Mouse (Mus musculus) R1 (cell line): ENCODE measurements at regions not wholly inside any gene's neighbourhood (a gene's known extent, or its start where the extent isn't known, plus 50 kb on each side); places are given as distances from the start of the nearest gene placed in this dataset.
"Not testable (repeated sequence)": the region's sequence is repeated elsewhere in the genome, so short reads cannot be mapped to it uniquely, and the experiment has no call there.

ENCODE experiments used
- DNase-seq: peaks from one replicate; pipeline ENCODE4 v3.0.0-alpha.2; 2018; ENCODE audit warnings: low read depth, low spot score

DNA sequence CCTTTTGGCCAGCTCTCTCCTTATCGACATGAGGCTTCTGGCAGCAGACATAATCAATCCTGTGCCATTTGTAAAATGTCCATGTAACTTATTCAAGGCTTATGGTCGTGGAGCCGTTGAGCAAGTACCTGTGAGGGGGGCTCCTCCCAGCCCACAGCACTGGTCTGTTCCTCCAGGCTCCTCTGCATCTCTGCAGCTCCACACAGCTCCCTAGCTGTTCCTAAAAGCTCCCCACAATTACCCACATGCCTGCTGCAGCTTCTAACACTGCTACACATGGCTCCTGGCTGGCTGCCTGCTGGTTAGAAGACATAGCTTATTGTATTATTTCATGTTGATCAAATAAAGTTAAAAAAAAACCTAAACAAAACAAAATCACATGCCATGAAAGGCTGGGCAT lies 77.9 kb downstream of the Tcp10c start:
- not testable (repeated sequence) for DNase-seq

DNA sequence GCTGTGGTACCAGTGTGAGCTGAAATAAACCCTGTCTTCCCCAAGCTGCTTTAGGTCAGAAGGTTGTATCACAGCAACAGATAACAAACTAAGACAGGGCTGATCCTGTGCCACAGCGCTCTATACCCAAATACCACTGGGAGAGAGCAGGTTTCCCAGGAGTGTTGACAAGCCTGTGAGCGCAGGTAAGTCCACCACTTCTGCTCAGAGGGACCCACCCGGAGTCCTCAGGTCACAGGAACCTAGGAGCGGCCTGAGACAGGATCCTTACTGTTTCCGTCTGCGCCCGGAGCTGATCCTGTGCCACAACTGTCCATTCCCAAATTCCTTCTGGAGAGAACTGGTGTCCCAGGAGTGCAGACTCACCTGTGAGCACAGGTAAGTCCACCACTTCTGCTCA lies 79.8 kb downstream of the Tcp10c start:
- not testable (repeated sequence) for DNase-seq

DNA sequence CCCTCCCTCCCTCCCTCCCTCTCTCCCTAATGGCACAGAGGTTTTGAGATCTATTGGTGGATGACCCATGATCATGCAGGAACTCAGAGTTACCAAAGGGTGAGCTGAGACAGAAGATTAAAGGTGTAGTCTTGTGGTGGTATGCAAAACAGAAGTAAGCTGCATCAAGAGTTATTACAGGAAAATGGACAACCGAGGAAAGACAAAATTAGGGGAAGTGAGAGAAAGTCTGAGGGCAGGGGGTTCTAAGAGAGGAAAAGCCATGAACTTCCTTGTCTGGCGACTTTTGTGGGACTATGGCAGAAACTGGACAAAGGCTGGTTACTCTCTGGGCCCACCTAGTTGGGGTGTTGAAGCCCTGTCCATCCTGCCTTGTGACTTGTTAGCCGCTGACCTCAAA lies 84.4 kb downstream of the Tcp10c start:
- DNase-seq = not testable (repeated sequence)

DNA sequence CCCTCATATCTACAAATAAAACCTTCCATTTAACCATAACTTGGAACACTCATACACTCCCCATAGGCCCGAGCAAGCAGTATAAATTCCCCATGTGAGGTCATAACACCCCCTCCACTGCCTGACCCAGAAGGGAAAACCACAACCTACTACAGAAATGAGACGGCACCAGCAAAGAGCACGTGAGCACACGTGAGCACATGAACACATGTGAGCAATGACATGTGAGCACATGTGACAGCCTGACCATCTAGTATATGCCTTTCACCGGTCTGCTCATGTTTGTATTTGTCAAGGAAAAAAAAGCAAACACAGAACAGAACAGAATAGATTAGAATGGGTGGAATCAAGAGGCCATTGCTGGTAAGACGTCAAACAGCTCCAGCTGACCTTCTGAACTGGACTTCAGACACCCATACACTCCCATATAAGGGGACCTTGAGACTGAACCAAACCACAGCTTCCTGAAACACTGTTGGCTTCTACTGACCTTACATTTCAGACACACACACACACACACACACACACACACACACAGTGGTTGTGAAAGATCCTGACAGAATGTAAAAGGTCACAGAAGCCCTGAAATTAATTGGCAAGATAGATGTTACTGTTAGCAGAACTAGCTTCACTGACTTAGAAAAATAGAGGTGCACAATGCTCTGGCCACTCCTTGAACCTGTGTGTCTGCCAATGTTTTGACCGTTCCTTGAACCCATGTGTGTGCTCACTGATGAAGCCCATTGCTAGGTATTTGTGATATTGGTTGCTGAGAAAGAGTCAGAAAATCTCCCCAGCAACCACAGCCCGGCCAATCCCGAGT lies 86.5 kb downstream of the Tcp10c start:
- not testable (repeated sequence) for DNase-seq

DNA sequence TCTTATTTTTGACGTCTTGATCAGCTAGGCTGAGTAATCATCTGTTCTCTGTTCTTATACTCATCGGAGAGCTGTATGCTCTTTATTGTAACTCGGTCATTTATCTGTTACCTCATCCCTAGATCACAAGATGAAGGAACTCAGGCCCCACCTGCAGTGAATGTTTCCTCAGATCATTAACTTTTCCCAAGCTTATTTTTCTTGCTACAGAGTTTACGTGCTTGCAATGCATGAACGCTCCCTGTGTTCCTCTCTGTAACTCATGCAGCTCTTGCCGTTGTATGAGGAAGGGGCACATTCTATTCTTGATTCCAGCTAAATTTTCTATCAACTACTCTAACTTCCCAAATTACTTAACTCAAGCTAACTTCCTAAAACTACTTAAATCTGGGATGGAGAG lies 87.9 kb downstream of the Tcp10c start:
- not testable (repeated sequence) for DNase-seq

DNA sequence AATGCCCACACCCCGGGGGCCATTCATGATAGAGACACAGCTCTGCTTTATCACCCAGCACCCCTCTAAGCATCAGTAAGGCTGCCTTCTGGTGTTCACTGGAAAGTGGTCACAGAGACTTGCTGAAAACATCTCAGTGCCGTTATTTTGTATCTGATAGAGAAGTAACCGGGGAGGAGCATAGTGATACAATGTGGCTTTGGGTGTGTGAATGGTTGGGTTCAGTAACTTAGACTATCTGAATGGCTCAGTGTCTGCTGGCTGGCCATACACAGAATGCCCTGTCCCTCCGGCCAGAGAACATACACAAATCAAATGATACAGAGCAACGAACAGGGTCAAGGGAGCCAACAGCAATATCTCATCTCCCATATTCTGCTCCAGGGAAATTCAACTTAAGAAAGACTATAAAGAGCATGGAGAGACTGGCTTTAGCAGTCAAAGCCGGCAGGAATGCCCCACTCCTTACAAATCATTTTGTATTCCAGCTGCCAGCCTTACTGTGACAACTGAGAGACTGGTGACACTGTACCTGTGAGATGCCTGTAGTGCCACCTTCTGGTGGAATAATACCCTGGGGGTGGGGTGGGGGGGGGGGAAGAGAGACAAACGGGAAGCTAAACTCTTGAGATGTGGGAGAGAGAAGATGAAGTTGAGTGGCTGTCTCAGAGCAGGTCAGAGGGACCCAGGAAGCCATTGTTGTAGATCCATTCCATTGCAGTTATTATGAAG lies 102.7 kb downstream of the Tcp10c start:
- not testable (repeated sequence) for DNase-seq

DNA sequence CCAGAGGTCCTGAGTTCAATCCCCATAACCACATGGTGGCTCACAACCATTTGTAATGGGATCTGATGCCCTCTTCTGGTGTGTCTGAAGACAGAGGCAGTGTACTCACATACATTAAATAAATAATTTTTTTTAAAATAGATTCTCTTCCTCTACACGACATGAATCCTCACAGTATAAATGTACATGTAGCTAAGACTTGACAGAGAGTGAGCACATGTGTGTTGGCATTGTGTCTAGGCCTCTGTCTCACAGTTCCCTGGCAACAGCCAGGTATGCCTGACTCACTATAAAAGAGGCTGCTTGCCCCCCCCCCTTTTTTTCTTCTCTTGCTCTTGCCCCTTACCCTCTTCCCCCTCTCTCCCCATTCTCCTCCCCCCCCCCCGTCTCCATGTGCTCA lies 103.6 kb downstream of the Tcp10c start:
- not testable (repeated sequence) for DNase-seq

DNA sequence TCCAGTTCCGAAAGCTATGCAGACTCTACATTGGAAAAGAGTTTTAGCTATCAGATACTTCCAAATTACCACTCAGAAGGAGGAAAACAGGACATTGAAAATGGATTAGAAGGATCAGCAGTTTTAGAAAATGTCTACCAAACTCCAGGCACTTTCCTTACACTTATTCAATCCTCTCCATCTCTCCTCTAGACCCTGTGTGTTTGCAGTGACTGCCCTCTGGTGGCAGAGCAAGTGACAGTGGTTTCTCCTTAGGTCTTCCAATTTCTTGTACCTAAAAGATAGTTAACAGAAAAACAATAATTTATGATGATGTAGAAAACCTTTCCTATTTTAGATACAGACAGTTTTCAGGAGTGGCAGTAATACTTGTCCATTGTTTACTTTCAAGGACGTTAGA lies 104.4 kb downstream of the Tcp10c start:
- DNase-seq = not testable (repeated sequence)

DNA sequence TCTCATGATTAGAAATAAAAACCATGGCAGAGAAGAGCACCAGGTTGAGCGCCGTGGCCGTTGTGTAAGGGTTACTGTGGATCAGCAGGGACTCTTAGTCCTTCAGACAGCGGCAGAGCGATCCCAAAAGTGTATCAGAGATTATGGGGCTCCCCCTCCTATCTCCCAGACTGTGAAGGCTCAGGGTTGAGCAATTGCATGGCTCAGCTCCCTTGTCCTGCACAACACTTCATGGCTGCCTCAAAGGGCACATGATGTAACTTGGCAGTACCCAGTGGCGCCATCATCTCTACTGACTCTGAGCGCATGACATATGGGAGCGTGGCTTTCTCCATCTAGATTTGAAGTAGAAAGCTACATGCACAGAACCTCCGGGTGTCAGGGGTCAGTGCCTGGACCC lies 108.3 kb downstream of the Tcp10c start:
- not testable (repeated sequence) for DNase-seq

DNA sequence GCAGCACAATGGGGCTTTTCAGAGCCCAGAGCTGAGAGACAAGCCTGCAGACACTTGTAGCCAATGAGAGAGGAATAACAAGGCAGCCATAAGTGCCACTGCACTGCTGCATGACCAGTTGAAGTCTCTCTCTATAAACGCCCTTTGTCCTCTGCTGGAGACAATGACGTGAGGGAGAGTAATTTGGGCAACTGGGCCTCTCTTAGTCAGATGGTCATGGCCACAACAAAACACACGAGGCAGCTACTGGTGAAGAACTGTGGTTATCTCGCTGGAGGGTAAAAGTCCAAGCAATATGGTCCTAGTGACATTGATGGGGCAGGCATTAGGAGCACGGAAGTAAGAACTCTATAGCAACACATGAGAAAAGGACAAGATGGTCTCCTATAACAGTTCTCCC lies 111.5 kb downstream of the Tcp10c start:
- not testable (repeated sequence) for DNase-seq

DNA sequence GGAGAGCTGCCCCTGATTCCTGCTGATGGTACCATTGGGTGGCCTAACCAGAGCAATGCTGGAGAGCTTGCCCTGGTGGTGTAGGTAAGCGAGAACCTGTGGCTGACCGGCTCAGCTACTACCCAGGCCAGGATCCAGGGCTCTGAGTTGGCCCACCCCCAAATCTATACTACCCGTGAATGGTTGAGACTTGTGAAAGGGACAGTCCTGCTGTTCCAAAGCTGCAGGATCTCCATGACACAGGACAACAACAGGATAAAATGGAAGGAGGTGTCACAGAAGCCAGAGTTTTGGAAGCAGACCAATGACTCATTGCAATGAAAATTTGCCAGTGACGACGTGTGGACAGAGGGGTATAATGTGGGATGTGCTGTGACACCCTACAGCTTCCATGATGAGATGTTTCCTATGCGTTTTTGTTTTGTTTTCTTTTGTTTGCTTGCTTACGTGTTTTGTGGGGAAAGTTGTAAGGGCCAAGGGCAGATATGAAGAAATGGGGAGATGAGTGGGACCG lies 115.6 kb downstream of the Tcp10c start:
- DNase-seq = not testable (repeated sequence)

DNA sequence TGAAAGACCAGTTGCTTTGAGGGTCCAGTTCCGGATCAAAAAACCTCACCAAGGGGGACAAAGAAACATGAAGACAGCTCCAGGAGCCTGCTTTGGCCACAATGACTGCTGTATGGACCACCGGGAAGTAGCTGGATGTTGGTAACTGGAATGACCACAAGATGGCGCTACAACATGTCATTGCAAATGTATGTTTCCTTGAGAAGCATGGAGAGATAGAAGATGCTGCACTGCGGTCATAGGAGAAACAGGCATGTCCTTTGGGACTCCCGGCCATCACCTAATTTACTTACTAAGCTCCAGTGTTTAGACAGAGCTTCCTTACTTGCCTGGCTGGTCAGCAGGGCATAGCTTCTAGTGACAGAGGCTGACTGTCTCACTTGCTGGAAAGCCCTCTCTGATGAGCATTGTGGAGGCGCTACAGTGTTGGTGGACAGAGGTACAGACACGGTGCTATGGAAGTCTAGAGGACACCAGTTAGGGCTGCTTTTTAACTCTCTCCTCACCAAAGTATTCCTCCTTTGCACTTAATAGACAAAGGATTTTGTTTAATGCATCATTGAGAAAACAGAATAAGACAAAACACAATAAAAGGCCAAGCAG lies 118.2 kb downstream of the Tcp10c start:
- DNase-seq = peak; percentile 83

DNA sequence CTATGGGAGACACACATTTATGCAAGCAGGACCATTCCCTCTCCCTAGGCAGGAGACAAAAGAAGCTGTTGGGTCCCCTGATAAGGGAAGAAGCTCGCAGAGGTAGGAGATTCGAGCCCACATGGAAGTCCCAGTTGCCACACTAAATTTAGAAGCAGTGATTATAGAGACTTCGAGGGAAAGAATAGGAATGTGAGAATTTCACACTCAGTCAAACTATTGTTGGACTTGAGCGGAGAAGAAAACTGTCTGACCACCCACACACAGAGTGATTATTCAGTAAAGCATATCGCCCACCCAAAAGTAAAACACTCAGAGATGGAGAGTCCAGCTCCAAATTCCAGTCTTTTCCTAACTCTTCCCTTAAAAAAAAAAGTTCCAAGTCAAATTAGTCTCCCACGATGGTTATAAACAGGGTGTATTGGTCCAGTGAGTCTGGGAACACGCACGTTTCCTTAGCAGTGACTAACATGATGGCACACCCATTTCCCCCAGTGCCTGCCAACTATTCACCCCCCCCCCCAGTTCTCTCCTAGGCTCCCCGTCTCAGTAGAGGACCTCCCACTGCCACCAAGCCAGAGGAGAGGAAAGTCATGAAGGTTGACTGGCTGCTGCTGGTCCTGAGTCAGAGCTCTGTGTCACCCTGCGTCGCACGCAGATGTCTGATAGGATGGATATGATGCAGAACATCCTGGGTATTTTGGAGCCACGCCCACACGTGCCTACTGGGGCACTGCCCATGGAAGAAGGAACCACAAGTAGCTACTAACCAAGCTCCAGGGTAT lies 120.1 kb downstream of the Tcp10c start:
- no peak for DNase-seq

DNA sequence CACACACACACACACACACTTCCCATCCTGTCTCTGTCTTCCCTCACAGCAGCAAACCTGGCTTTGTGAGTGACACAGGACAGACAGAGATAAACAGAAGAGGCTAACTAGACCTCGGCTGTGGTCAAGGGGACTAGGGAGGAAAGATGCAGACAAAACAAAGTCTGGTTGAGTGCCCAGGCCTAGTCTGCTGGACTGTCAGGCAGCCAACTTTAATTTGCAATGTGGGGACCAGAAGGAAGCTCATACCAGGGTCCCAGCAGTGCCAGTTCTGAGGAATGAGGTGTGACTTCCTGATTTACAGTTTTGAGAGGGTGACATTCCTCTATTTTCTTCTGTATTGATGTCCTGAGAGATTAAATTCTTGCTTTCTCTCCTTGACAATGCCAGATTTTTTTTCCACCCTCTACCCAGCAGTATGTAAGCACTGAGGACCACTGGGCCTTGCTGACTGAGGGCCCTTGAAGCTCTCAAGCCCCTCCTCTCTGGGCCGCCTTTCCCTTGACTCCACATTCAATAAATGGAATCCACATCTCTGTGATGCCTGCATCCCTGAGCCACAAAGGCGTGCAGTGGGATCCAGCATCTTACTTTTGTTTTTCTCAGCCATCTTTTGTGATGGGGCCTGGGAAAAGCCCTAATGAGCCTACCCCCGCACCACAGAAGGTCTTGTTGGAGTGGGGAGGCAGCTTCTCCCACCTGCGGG lies 124.6 kb downstream of the Tcp10c start:
- no peak for DNase-seq

DNA sequence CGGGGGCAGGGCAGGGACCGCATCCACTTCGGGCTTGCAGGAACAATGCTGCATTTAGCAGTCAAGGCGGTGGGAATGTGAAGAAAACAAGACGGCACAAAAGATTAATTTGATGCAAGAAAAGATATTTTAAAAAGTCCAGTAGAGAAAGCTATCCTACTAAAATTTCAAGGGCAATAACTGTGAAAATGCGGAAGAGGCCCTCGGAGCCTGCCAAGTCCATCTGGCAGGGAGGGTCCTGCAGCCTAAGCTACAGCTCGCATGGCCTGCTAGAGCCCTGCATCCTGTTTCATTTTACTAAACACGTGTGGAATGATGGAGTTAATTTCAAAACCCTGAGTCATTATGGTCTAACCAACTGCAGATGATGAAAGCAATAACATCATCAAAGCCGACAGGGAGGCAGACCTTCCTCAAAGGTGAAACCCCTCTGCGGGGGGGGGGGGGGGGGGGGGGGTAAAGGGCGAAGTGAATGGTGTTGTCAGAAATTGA lies 125.2 kb downstream of the Tcp10c start:
- DNase-seq = no peak

DNA sequence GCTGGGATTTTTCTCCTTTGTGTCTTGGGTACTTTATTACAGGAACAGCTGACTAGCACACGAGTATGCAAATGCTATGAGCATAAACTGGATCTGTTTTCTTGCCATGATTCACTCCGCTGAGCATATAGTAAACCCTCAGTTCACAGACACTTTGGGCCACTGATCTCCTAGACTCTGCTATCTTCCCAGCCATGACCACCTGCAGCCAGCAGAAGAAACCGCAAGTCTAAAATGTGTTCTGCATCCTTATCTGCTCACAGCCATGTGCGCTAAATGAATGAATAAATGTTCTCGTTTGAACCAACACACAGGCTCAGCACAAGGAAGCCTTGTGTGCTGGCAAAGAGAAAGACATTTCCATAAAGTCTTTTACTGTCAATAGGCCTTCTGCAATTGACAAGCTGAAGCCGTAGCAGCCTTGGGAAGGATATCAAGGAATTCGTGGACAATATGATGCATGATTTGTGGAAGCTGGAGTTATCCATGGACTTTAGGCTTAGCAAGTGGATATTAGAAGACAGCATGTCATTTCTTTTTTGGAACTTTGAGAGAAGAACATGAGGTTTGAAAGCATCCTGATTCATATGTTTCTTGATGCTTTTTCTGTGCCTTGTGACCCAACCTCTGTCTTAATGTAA lies 127.2 kb downstream of the Tcp10c start:
- no peak for DNase-seq

DNA sequence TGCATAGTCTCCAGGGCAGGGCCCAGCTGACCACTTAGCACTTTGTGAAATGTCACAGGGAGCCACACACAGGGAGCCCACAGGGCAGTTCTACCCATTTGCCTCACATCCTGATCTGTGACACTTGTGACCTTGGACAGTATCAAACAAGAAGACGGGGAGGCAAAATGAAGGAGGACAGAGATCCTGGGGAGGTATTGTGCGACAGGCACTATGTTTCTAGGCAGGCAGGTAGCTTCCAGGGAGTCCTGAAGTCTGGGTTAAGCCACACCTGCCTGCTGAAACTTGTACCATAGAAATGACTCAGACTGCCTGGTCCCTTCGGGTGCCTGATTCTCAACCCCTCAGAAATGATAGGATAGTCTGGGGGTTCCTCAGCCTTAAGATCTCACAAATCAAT lies 127.8 kb downstream of the Tcp10c start:
- DNase-seq = no peak

DNA sequence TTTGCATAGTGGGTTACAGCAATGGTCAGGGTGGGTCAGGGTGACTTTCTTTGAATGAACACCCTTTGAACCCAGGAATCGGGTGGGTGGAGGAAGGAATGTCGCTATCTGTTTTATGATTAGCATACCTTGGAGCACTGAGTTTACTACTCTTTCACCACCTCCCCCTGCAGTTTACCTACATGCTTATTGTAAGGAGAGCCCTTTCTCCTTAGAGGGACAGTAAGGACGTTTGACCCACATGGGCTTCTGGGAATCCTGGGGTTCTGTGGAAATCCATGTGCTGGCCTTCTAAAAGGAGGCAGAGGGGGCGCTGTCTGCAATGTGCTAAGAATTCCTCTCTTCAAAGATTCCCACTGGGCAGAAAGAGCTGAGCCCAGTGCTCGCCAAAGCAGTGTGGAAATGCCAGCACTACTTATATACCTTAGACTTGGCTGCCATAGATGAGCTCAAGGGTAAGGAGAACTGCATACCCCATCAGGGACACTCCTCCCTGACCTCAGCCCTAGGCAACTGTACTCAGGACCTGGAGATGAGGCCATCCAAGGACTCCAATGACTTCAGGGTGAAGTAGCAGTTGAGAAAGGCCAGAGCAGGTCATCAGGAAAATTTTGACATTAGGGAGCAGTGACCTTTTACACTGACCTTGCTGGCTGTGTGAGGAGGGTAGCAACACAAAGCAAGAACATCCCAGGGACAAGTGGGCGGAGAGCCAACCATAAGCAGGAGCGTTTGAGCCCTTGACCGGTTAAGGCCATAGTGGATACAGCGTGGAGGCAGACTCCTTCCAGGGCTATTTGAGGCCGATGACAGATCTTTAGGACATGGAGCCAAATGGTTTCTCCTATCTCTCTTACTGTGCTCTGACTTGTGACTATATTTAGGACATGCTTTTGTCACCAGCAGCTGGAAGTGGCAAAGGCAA lies 133.2 kb downstream of the Tcp10c start:
- DNase-seq = peak; percentile 36
